In the genomic region with DNA sequence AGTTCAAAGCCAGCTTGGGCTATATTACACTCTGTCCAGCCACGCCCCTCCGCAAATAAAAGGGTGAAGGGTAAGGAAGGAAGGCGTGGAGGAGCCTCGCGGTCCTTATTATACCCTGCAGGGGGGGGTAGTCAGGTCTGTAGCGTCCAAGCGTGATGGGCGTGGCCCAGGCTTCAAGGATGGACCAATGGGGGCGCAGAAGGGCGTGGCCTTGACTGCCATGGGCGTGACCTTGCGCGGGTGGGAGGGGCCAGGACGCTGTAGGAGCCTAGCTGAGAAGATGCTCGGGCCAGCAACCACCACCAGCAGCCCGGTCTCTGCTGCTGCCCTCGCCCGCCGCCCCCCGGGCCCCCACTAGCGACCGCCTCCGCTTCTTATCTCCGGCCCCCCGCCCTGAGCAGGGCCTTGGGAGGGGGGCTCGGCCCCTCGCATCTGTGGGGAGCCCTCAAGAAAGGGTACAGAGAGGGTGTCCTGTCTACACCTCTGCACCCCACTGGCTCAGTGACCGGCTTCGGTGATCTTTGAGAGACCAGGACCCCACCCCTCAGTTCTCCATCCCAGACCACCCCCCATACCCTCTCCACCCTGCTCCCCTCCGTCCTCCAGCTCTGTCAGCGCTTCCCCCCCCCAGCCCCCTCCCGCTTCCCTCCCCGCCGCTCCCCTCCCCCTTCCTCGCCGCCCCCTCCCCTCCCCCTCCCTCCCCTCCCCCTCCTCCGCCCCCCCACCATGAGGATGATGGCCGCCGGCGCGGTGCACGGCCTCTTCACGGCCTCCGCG, we compare ENCODE assay signal across 7 mouse cellular contexts. TPM values are rescaled to one million over a fixed set of nuclear protein-coding genes. Genes with fewer than 3 reads are reported as not detected.
A peak's percentile ranks its signal among the peaks of the same experiment; 100 is the strongest.
DNase-seq lines count a peak whose midpoint lies in the region; ATAC-seq and TF ChIP-seq lines count a peak whose summit lies in the region.

Gene Nova2, plus strand, starts transcription at position 727 of the 777 bp plus-strand sequence.

- DNase-seq in adrenal gland, postnatal 4 days (ENCODE audit: low spot score in 2 of 2), result peak; percentile 55 to 69
- peak; percentile 89 to 90 for DNase-seq in heart, adult 2 months
- DNase-seq in kidney, adult 18-20 months, result peak; percentile 85
- peak; percentile 87 for DNase-seq in limb, embryonic 10.5 days (ENCODE audit: low spot score)
- DNase-seq in right cerebral cortex, postnatal 4 days, result peak; percentile 97

- no peak for TF ChIP-seq EP300 in heart, adult 2 months (IDR thresholded peaks at IDR 0.05; ENCODE audit: insufficient read depth, low read depth, low read length)

- no peaks in the 10 kb centered on the region for H3K36me3 ChIP-seq in embryonic facial prominence, embryonic 12.5 days
- no peaks in the 10 kb centered on the region for H3K36me3 ChIP-seq in heart, adult 2 months (ENCODE audit: control insufficient read depth, insufficient read depth, low read length)
- H3K36me3 ChIP-seq in limb, embryonic 10.5 days, result no peaks in the 10 kb centered on the region
- no peaks in the 10 kb centered on the region for H3K36me3 ChIP-seq in midbrain, embryonic 12.5 days

- H3K27me3 ChIP-seq in embryonic facial prominence, embryonic 12.5 days, result peaks cover 66% of the 10 kb centered on the region
- no peaks in the 10 kb centered on the region for H3K27me3 ChIP-seq in heart, adult 2 months (ENCODE audit: control insufficient read depth, insufficient read depth, low read length)
- H3K27me3 ChIP-seq in limb, embryonic 10.5 days (ENCODE audit: low read depth, poor library complexity, severe bottlenecking), result peaks cover 90% of the 10 kb centered on the region
- no peaks in the 10 kb centered on the region for H3K27me3 ChIP-seq in midbrain, embryonic 12.5 days

- WGBS in embryonic facial prominence, embryonic 12.5 days, result under 1% methylated on average over 26 of the region's 45 CpGs
- WGBS in heart, adult 2 months, result 2% methylated on average over 33 of the region's 45 CpGs
- WGBS in limb, embryonic 10.5 days, result under 1% methylated on average over 33 of the region's 45 CpGs
- 0% methylated on average over 34 of the region's 45 CpGs for whole genome bisulfite sequencing in midbrain, embryonic 12.5 days

- peak; percentile 68 for ATAC-seq in embryonic facial prominence, embryonic 12.5 days (ENCODE audit: insufficient number of reproducible peaks, insufficient read depth, low FRiP score, low TSS enrichment)
- ATAC-seq in midbrain, embryonic 12.5 days (ENCODE audit: low FRiP score, low read depth), result peak; percentile 87

- intact Hi-C loops in heart, adult 2 months (cut with DNase I), result no loop called here

- peak within 1 kb of the TSS; percentile 46 for H3K9ac ChIP-seq in embryonic facial prominence, embryonic 12.5 days
- peak within 1 kb of the TSS; percentile 75 for H3K9ac ChIP-seq in heart, adult 2 months (ENCODE audit: low read depth, low read length)
- peak within 1 kb of the TSS; percentile 100 for H3K9ac ChIP-seq in midbrain, embryonic 12.5 days (replicated peaks)

- H3K27ac ChIP-seq in embryonic facial prominence, embryonic 12.5 days, result peak within 1 kb of the TSS; percentile 41
- H3K27ac ChIP-seq in heart, adult 2 months, result peak within 1 kb of the TSS; percentile 92
- peak within 1 kb of the TSS; percentile 77 for H3K27ac ChIP-seq in limb, embryonic 10.5 days
- H3K27ac ChIP-seq in midbrain, embryonic 12.5 days (replicated peaks), result peak within 1 kb of the TSS; percentile 97

- peak within 1 kb of the TSS; percentile 49 for H3K4me3 ChIP-seq in embryonic facial prominence, embryonic 12.5 days
- H3K4me3 ChIP-seq in heart, adult 2 months, result peak within 1 kb of the TSS; percentile 66
- H3K4me3 ChIP-seq in limb, embryonic 10.5 days, result peak within 1 kb of the TSS; percentile 60
- peak within 1 kb of the TSS; percentile 99 for H3K4me3 ChIP-seq in midbrain, embryonic 12.5 days

- H3K4me2 ChIP-seq in embryonic facial prominence, embryonic 12.5 days (replicated peaks), result peak within 1 kb of the TSS; percentile 89
- peak within 1 kb of the TSS; percentile 86 for H3K4me2 ChIP-seq in midbrain, embryonic 12.5 days (replicated peaks)

- 0 out of 2 replicates have a peak, but pooled peaks cover 6% of the 10 kb centered on the region for H3K4me1 ChIP-seq in embryonic facial prominence, embryonic 12.5 days
- peaks cover 1% of the 10 kb centered on the region for H3K4me1 ChIP-seq in heart, adult 2 months (ENCODE audit: control insufficient read depth, insufficient read depth, low read length)
- peaks cover 26% of the 10 kb centered on the region for H3K4me1 ChIP-seq in limb, embryonic 10.5 days
- peaks cover 69% of the 10 kb centered on the region for H3K4me1 ChIP-seq in midbrain, embryonic 12.5 days

- TF ChIP-seq POLR2A in heart, adult 2 months (IDR thresholded peaks at IDR 0.05; ENCODE audit: insufficient read depth, low read depth, low read length), result peak; percentile 79

- TF ChIP-seq CTCF in heart, adult 2 months (IDR thresholded peaks at IDR 0.05), result peak; percentile 63

- no peaks in the 10 kb centered on the region for H3K79me2 ChIP-seq in heart, adult 2 months (replicated peaks; ENCODE audit: control insufficient read depth, insufficient read depth, low read length)

- H3K9me3 ChIP-seq in embryonic facial prominence, embryonic 12.5 days, result no peaks in the 10 kb centered on the region
- no peaks in the 10 kb centered on the region for H3K9me3 ChIP-seq in limb, embryonic 10.5 days (replicated peaks)
- no peaks in the 10 kb centered on the region for H3K9me3 ChIP-seq in midbrain, embryonic 12.5 days

RNA-seq across cellular contexts. Expression of gene Nova2, which starts in this region (rescaled TPM):
- 1 to 10 TPM; 7.8 to 8.2 TPM for total RNA-seq in adrenal gland, postnatal 4 days (2021)
- 1.1 TPM in 2 replicates for polyA plus RNA-seq in embryonic facial prominence, embryonic 12.5 days (2016; fragmentation: Nextera tagmentation; extraction: Ambion mirVana)
- 1 to 10 TPM; 4.3 to 5.1 TPM for total RNA-seq in heart, adult 2 months (2021)
- 1.5 and 1.7 TPM in 2 replicates for polyA plus RNA-seq in heart, adult 2 months (2012; rRNA removed)
- polyA plus RNA-seq in limb, embryonic 10.5 days (2016; fragmentation: Nextera tagmentation; extraction: Ambion mirVana), result 0.23 and 0.28 TPM in 2 replicates
- polyA plus RNA-seq in midbrain, embryonic 12.5 days (2016; fragmentation: Nextera tagmentation; extraction: Ambion mirVana), result 12.0 and 13.5 TPM in 2 replicates

Comparison
In these comparisons a context has a peak if more than half of its experiments do, and no peak if none do; other contexts are left out.
1. Peak in every context shown above with its lines: DNase-seq, ATAC-seq, H3K4me3 ChIP-seq and H3K27ac ChIP-seq.
2. Peak in DNase-seq, H3K4me3 ChIP-seq and H3K27ac ChIP-seq in limb, embryonic 10.5 days; RNA of the gene not detected or under 1 TPM.
3. H3K27ac ChIP-seq: peak in every context shown above with its lines; median percentile 97 in midbrain, embryonic 12.5 days; 92 in heart, adult 2 months; 77 in limb, embryonic 10.5 days; 41 in embryonic facial prominence, embryonic 12.5 days.
4. H3K4me3 ChIP-seq: peak in every context shown above with its lines; median percentile 99 in midbrain, embryonic 12.5 days; 66 in heart, adult 2 months; 60 in limb, embryonic 10.5 days; 49 in embryonic facial prominence, embryonic 12.5 days.
5. H3K9ac ChIP-seq: peak in every context shown above with its lines; median percentile 100 in midbrain, embryonic 12.5 days; 75 in heart, adult 2 months; 46 in embryonic facial prominence, embryonic 12.5 days.